Mouse (Mus musculus): ENCODE measurements around the gene Rpa1.

GRCm38 (mm10) chr11:75300954-75301353 is 47.2 kb downstream of the Rpa1 start:
- TF ChIP-seq CTCF (IDR thresholded peaks at IDR 0.05; ENCODE audit: low read depth, low read length) (no peak), TAL1 (conservative IDR thresholded peaks at IDR 0.05; ENCODE audit: low read depth, low read length) (peak; percentile 45), GATA1 (IDR thresholded peaks at IDR 0.05; ENCODE audit: borderline replicate concordance, low read length) (no peak), POLR2AphosphoS5 (IDR thresholded peaks at IDR 0.05; ENCODE audit: insufficient replicate concordance, low read depth, low read length) (no peak)
